Mouse (Mus musculus) kidney, adult 2 months (tissue): Measurements from ENCODE around the gene Omt2a.
"Not testable (repeated sequence)": the region's sequence is repeated elsewhere in the genome, so short reads cannot be mapped to it uniquely, and the experiment has no call there.

Experiments
- CTCF ChIP-seq: fragments of 200-500 bp; conservative IDR thresholded peaks from 2 replicates; pipeline ENCODE4 v1.5.1; 2011; ENCODE audit warnings: low read depth, mild to moderate bottlenecking, control low read depth, low read length, moderate library complexity, mixed read lengths; ENCODE audit not compliant: insufficient read depth, insufficient read length
- POLR2A ChIP-seq: fragments of 200-500 bp; IDR thresholded peaks from one replicate; pipeline ENCODE4 v1.6.1; 2011; ENCODE audit warnings: low read depth, low read length, control low read depth

- TF ChIP-seq CTCF, POLR2A: not testable (repeated sequence)
These were observed 33.8 kb upstream of the Omt2a start for GRCm38 (mm10) chr9:78348206-78349004.
